Mouse (Mus musculus): ENCODE measurements at regions not wholly inside any gene's neighbourhood (a gene's known extent, or its start where the extent isn't known, plus 50 kb on each side); places are given as distances from the start of the nearest gene placed in this dataset.

DNA sequence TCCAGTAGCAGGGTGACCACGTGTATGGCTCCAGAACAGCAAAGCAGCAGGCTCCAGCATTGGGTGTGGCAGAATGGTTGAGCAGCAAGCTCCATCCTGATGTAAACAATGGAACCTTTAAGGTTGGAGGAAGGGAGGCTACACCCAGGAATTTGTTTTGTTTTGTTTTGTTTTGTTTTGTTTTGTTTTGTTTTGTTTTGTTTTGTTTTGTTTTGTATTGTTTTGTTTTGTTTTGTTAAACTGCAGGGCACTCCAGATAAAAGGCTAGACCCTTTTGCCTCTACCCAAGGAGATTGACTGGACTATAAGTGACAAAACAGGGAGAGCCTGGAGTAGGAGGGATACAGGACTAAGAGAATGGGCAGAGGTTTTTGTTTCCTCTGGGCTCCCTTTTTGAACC, 647.5 kb downstream of the Kcnj3 start:
- in situ Hi-C loops (cut with MboI; ENCODE audit: unreplicated experiment in 2 of 2), result no loop called here

DNA sequence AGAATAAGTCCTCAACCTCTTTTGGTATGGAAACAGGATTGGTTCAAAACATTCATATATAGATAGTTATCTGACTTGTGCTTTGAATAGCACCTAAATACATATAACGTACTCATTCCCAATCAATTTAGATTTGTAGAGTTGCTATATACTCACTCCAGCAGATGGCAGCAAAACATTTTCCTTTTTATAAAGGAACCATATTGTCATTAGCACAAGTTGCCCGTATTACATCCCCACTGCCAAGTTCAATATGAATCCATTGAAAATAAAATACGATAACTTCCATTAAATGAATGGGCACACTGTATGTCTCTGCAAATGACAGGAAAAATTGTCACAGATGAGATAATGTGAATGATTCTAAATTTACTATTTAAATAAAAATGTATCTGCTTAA, 673.8 kb downstream of the Kcnj3 start:
- in situ Hi-C loops (cut with MboI; ENCODE audit: unreplicated experiment in 2 of 2), result no loop called here

DNA sequence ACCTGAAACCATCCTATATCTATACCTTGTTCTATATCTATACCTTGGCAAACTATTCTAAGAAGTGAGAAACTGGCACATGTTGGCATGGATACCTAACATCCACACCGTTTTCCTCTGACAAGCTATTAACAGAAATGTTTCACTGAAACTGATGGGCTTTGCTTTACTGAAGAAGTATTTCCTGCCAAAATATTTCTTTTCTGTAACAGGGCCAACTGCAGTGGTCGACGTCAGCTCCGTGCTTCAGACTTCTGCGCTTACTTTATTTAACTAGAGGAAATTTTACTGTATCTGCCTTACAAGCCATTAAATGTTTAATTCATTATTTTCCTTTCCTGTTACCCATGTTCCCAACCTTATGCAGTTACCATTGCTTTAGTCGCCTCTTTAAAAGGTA, 674.2 kb downstream of the Kcnj3 start:
- in situ Hi-C loops (cut with MboI; ENCODE audit: unreplicated experiment in 2 of 2), result loop anchor here (5.0 to 10.0 kb wide), 6 partner anchors 1255 to 1925 kb away; no protein-coding TSS in a partner anchor

DNA sequence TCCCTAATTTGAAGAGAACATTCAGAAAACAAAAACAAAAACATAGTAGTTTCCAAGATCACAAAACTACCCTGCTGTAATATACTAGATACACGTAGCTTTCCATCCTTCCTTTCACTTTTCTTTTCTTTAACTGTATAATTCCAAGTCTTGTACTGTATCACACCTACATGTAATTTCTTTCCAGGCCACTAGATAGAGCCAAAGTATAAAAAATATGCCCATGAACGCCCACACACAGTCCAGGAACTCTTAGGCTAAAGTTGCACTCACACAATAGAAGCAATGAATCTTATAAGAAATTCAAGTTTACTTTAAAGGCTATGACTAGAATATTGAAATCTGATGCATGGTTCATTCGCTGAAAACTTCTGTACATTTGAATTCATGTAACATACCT, 678.7 kb downstream of the Kcnj3 start:
- in situ Hi-C loops (cut with MboI; ENCODE audit: unreplicated experiment in 2 of 2), result loop anchor here (5.0 to 10.0 kb wide), 6 partner anchors 1250 to 1920 kb away; no protein-coding TSS in a partner anchor

DNA sequence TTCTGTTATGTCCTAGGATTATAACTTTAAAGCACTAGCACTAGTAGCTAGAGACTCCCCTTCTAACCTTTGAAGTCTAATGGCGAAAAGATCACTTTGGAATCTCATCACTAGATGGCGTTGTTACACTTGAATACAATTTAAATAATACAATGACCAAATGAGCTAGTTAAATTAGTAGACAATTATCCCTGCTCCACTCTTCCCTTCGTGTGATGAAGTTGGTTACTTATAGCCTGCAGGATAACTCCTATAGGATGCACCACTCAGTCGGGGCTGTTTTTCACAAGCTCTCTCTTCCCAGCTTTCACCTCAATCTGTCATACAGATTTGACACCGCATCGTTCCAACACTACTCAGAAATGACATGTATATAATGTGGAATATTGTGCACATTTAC, 683.6 kb downstream of the Kcnj3 start:
- in situ Hi-C loops (cut with MboI; ENCODE audit: unreplicated experiment in 2 of 2), result loop anchor here (5.0 to 10.0 kb wide), 8 partner anchors 1245 to 1915 kb away; no protein-coding TSS in a partner anchor

DNA sequence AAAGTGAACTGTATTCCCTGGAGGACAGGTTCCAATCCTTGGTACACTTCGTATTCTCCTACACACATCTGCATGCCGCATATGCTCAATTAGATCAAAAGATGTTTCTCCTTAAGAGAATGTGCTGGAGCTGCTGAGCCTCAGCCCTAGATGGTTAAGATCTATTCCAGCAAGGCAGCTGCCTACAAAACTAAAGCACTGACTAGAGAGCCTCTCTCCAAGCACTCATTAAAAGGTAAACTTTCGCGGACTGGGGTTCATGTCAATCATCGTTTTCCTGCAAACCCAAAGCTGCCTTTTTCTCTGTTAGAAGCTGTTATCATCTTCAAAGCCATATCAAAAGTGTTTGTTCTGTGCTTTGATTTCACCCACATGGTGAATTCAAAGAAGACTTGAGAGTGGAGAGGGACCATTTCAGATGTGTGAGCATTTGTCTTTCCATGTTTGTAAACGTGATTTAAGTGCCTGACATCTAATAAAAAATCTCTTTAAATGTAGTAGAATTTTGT, 711.4 kb downstream of the Kcnj3 start:
- in situ Hi-C loops (cut with MboI; ENCODE audit: unreplicated experiment in 2 of 2), result no loop called here

DNA sequence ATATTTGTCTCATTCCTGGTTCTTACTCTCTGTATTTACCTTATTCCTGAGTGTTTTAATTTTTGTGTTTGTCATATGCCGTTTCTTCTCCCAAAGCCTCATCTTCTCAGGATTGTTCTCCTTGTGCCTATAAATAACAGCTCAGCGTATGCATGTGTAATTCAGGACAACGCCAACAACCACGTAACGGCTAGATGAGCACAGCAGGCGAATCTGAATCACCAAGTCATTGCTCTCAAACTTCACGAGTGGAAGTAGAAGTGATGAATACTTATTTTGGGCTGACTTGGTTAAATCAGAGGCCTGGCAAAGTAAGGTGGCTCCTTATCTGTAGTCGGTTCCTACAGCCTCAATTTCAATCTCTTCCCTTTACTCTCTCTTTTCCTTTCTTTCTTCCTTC, 760.7 kb downstream of the Kcnj3 start:
- in situ Hi-C loops (cut with MboI; ENCODE audit: unreplicated experiment in 2 of 2), result no loop called here

DNA sequence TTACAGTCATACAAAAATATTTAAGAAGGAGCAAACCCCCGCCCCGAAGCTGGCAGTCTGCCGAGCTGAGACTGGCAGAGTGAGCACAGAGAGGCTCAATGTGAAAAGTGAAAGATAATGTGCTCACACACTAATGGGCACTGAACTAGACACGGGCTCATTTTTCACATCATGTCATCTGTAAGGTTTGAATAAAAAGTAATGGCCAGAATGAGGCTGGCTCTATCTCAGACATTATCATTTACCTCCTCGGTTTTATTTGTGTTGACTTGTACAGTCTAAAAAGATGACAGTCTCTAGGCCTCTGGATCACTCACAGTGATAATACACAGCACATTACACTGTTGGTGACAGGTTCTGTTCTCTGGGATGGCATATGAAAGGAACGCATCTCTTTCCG, 791.7 kb downstream of the Kcnj3 start:
- in situ Hi-C loops (cut with MboI; ENCODE audit: unreplicated experiment in 2 of 2), result no loop called here

DNA sequence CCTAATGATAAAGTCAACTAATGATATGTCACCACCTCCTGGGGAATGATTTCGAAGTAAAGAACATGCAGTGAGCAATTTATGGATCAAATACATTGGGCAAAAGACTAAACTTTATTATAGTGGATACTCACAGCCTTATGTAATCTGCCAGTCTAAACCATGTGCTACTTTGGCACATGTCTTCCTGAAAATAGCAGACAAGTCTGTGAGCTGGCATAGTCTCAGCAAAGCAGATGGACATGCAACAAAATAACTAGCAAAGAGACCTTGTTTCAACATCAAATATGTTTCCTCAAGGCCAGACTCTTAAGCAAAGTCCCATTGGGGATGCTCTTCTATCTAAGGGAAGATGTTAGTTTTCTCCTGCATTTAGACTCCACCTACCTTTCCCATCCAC, 797.3 kb downstream of the Kcnj3 start:
- in situ Hi-C loops (cut with MboI; ENCODE audit: unreplicated experiment in 2 of 2), result no loop called here

DNA sequence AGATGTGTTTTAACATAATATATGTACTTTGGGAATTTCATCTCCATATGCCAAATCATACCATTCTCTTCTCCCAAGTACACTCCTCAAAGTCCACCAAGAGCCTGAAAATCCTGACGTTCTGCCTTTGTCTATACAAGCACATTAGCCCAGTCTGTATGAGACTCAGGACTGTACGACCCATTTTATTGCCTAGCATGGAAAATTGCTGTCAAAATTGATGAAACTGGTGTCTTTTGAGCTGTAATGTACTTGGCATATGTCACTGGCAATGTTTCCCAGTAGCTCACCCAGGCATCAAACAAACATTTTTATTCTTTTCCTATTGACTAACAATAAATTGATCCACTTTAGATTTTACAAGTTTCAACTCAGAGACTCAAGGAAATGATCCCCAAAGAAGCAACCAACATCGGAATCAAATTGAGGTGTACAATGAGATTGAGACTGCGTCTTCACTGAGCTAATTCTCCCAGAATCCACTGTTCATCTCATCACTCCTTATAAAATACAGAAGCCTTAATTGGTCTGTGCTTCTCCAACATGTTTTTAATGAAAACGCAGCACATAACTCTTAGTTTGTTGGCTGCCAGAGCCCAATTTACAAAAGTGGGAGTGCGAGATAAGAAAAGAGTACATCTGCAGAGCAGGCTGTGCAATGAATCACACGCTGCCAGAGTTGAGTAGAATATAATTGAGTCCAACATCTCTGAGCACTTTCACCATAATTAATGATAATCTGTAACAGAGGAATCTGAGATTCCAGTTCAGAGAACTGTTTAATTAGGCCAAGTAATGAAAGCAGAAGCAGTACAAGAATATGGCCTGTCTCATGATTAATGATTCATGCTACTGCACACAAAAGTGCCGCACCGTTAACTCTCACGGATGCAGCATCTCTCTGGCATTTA, 821.5 kb downstream of the Kcnj3 start:
- in situ Hi-C loops (cut with MboI; ENCODE audit: unreplicated experiment in 2 of 2), result no loop called here

DNA sequence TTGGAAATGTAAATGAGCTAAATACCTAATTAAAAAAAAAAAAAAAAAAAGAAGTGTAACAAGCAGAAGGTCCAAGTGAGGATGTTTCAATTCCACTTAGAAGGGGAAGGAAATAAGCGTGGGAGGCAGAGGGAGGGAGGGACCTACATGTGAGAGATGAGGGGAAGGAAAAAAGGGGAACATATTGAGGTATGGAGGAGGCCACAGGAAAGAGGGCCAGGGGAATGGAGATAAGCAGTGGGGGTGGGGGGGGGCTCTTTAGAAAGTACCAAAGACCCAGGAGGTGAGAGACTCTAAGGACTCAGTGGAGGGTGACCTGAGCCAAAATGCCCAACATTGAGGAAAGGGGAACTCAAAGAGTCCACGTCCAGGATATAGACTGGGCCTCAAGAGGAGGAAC, 818.9 kb downstream of the Nr4a2 start:
- in situ Hi-C loops (cut with MboI; ENCODE audit: unreplicated experiment in 2 of 2), result no loop called here

DNA sequence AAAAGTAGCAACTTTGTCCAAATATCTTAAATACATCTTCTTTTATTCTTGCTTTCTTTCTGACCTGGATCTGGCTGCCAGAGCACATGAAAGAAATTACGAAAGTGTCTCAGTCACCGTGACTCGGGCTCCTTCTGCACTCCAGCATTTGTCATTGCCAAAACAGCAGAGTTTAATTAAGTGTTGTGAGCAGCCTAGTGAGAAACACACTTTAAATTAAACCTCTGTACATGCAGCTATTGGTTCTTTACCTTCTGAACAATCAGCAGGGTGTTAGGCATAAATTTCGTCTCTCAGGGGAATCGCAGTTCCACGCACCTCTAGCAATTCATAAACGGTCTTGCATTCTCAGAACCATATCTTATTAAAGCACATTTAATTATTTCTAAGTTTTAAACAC, 802.1 kb downstream of the Nr4a2 start:
- in situ Hi-C loops (cut with MboI; ENCODE audit: unreplicated experiment in 2 of 2), result no loop called here

DNA sequence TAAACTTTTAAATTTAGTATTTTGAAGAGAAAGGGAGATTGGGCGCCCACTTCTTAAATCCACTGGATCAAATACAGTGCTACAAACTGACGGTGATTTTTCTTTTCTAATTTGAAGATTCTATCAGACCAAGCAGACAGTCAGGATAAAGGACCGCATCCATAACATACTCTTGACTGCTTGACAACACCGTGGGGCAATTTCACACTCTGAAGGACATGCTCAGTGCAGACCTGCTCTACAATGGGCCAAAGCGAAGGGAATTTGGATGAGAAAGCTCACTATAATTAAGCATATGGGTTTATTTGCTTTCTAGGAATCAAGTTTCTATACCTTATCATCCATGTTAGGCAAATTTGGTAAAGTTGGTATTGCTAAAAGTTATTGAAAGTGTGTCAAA, 801.3 kb downstream of the Nr4a2 start:
- in situ Hi-C loops (cut with MboI; ENCODE audit: unreplicated experiment in 2 of 2), result no loop called here

DNA sequence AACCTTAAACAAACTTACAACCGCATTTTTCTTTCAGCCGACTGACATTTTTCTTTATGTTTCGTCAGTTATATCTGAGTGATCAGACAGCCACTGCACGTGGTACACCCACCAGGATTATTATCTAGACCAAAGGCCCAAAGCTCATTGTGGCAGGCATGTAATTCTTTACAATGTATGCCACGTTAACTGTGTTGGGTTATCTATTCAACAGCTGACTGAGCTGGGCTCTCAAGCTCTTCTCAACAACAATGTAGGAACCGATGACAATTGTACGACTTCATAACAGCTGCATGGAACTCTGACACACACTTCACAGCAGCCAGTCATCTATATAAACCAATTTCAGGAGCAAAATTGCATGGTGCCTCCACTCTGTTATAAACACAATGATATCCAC, 787.8 kb downstream of the Nr4a2 start:
- in situ Hi-C loops (cut with MboI; ENCODE audit: unreplicated experiment in 2 of 2), result no loop called here

DNA sequence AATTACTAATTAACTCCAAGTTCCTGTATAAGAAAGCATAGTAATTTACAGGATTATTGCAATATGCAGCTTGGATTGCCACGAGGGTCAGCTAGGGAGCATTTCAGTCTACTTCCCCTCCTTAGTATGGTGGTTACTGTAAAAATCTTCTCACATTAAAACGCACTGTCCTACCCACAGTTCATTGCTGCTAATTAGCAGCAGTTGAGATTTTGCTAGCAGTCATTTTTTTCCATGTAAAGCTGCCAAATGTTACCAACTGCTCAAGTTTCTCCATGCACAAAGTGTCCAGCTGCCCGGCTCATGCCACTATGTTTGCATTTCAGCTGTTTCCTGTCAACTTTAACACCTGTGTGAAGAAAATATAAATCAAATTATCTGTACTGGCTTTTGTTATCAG, 759.7 kb downstream of the Nr4a2 start:
- in situ Hi-C loops (cut with MboI; ENCODE audit: unreplicated experiment in 2 of 2), result no loop called here

Measured in v-Abl transformed pro-B cells (cell line).